Mouse (Mus musculus) heart, postnatal 0 days (tissue): ENCODE results near the gene Tmem174. TPM values are rescaled to one million over a fixed set of nuclear protein-coding genes. Genes with fewer than 3 reads are reported as not detected.

Experiments used
- ATAC-seq: fragments of 200-750 bp; cut with Nextera tagmentation; 2 replicates; pipeline ENCODE4 v1.8.0; 2017; ENCODE audit warnings: low read depth, moderate number of reproducible peaks, moderate library complexity; ENCODE audit not compliant: insufficient read depth
- DNase-seq: peaks from one replicate; pipeline ENCODE4 v3.0.0-alpha.2; 2016; ENCODE audit warnings: low spot score
- H3K27ac ChIP-seq: fragments of 300-500 bp; sonication (generic); 2 replicates; pipeline ENCODE4 v1.5.1; 2014; ENCODE audit warnings: low read depth, mild to moderate bottlenecking
- H3K27me3 ChIP-seq: fragments of 300-500 bp; sonication (generic); 2 replicates; pipeline ENCODE4 v1.6.1; 2014; ENCODE audit warnings: low read length, mixed read lengths; ENCODE audit not compliant: control insufficient read depth, insufficient read depth
- H3K36me3 ChIP-seq: fragments of 300-500 bp; sonication (generic); replicated peaks from 2 replicates; pipeline ENCODE4 v1.6.1; 2014; ENCODE audit warnings: low read length, mixed read lengths; ENCODE audit not compliant: control insufficient read depth, insufficient read depth
- H3K4me1 ChIP-seq: fragments of 300-500 bp; sonication (generic); 2 replicates; pipeline ENCODE4 v1.6.1; 2014; ENCODE audit warnings: antibody characterized with exemption; ENCODE audit not compliant: control insufficient read depth, insufficient read depth
- H3K4me2 ChIP-seq: fragments of 300-500 bp; sonication (generic); 2 replicates; pipeline ENCODE4 v1.6.1; 2014; ENCODE audit warnings: low read depth, mild to moderate bottlenecking, low read length, moderate library complexity
- H3K4me3 ChIP-seq: fragments of 300-500 bp; sonication (generic); 2 replicates; pipeline ENCODE4 v1.5.1; 2014; ENCODE audit warnings: low read depth, low read length
- H3K9ac ChIP-seq: fragments of 300-500 bp; sonication (generic); replicated peaks from 2 replicates; pipeline ENCODE4 v1.6.1; 2014; ENCODE audit warnings: low read depth, low read length, mixed read lengths
- H3K9me3 ChIP-seq: fragments of 300-500 bp; sonication (generic); replicated peaks from 2 replicates; pipeline ENCODE4 v1.6.1; 2016; ENCODE audit warnings: low read length; ENCODE audit not compliant: control insufficient read depth
- CTCF ChIP-seq: IDR thresholded peaks from 2 replicates; pipeline ENCODE4 v1.5.1; 2016; ENCODE audit warnings: antibody characterized with exemption, control low read depth, low read depth
- EP300 ChIP-seq: IDR thresholded peaks from 2 replicates; pipeline ENCODE4 v1.6.1; 2016; ENCODE audit warnings: antibody characterized with exemption, low read depth
- WGBS: fragments of 180-500 bp; shearing (Covaris S2); extraction: QIAGEN DNeasy Blood & Tissue Kit; methylation state at CpG from one replicate; pipeline ENCODE4 v1.1.7; 2014; 5-methylcytosine and 5-hydroxymethylcytosine counted together
- polyA plus RNA-seq: library from polyadenylated mRNA; unstranded; fragments of >200 nt; fragmentation: Nextera tagmentation; extraction: Ambion mirVana; gene quantifications from 2 replicates; pipeline ENCODE4 v1.2.1, GENCODE M21; 2015
- total RNA-seq: library from RNA; depleted of rRNA; stranded (reverse); fragments of >200 nt; gene quantifications from 2 replicates; pipeline ENCODE4 v1.2.3, GENCODE M21; 2014; ENCODE audit warnings: low replicate concordance

Gene Tmem174
- total and polyA plus RNA-seq, 2 experiments from 2014 or later, result not detected

DNA sequence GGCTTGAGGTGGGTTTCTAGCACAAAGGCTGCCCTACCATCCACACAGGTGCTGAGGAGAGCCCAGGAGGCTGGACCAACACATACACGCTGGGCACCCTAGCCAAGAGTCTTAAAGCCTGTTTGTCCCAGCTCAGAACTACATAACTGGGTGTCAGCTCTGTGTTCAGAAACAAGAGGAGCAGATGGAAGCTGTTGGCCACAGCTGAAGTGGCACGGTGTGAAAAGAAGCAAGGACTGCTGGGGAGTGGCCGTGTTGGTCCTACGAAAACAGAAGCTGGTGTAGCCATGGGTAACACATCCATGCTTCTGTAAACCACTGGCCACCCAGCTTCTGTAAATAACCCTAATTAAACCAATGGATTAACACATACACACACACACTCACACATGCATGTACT lies 18.1 kb upstream of the Tmem174 start:
- ATAC-seq (no peak), DNase-seq (no peak)
- no peak for TF ChIP-seq CTCF
- no peak for TF ChIP-seq EP300
- Histone ChIP-seq H3K27me3 (no peaks in the 10 kb centered on the region), H3K27ac (no peak overlapping the region), H3K4me2 (no peak overlapping the region), H3K4me3 (no peak overlapping the region), H3K36me3 (no peaks in the 10 kb centered on the region), H3K9me3 (no peaks in the 10 kb centered on the region), H3K9ac (no peak overlapping the region), H3K4me1 (peaks cover 5% of the 10 kb centered on the region)
- 72% methylated on average over 4 of the region's 4 CpGs for WGBS

GRCm38 (mm10) chr13:98654129-98654939 lies 17.1 kb upstream of the Tmem174 start:
- ATAC-seq, result peak; percentile 52
- WGBS, result 71% methylated on average over 10 of the region's 10 CpGs

GRCm38 (mm10) chr13:98652194-98652593 lies 15.0 kb upstream of the Tmem174 start:
- H3K9me3 ChIP-seq, result no peaks in the 10 kb centered on the region
- H3K4me3 ChIP-seq, result no peak overlapping the region
- H3K27me3 ChIP-seq, result no peaks in the 10 kb centered on the region
- 79% methylated on average over 2 of the region's 2 CpGs for WGBS
- peaks cover 5% of the 10 kb centered on the region for H3K4me1 ChIP-seq
- DNase-seq, result no peak
- H3K4me2 ChIP-seq, result no peak overlapping the region
- H3K9ac ChIP-seq, result no peak overlapping the region
- TF ChIP-seq CTCF (no peak), EP300 (no peak)
- no peak overlapping the region for H3K27ac ChIP-seq
- ATAC-seq, result no peak
- no peaks in the 10 kb centered on the region for H3K36me3 ChIP-seq

More at GRCm38 (mm10) chr13:98654129-98654939, 17.1 kb upstream of the Tmem174 start:
- TF ChIP-seq CTCF (no peak), EP300 (no peak)
- no peaks in the 10 kb centered on the region for H3K27me3 ChIP-seq
- H3K4me1 ChIP-seq, result peaks cover 5% of the 10 kb centered on the region
- peak; percentile 38 for DNase-seq
- H3K27ac ChIP-seq, result no peak overlapping the region
- no peaks in the 10 kb centered on the region for H3K36me3 ChIP-seq
- no peak overlapping the region for H3K9ac ChIP-seq
- H3K4me2 ChIP-seq, result no peak overlapping the region
- H3K9me3 ChIP-seq, result no peaks in the 10 kb centered on the region
- no peak overlapping the region for H3K4me3 ChIP-seq

- H3K27me3 ChIP-seq, result no peaks in the 10 kb centered on the region
- no peak overlapping the region for H3K27ac ChIP-seq
- H3K4me3 ChIP-seq, result no peak overlapping the region
- H3K4me2 ChIP-seq, result no peak overlapping the region
- peaks cover 5% of the 10 kb centered on the region for H3K4me1 ChIP-seq
- no peaks in the 10 kb centered on the region for H3K36me3 ChIP-seq
- DNase-seq (peak; percentile 39), ATAC-seq (peak; percentile 43)
- no peaks in the 10 kb centered on the region for H3K9me3 ChIP-seq
- WGBS, result 58% methylated on average over 17 of the region's 17 CpGs
- no peak overlapping the region for H3K9ac ChIP-seq
- TF ChIP-seq CTCF (no peak), EP300 (no peak)
Observed at GRCm38 (mm10) chr13:98651228-98651977, 14.2 kb upstream of the Tmem174 start.

- ATAC-seq (no peak), DNase-seq (no peak)
- no peak for TF ChIP-seq CTCF
- TF ChIP-seq EP300, result no peak
- 75% methylated on average over 22 of the region's 22 CpGs for WGBS
- H3K27me3 ChIP-seq, result no peaks in the 10 kb centered on the region
- no peak overlapping the region for H3K27ac ChIP-seq
- no peak overlapping the region for H3K9ac ChIP-seq
- H3K9me3 ChIP-seq, result no peaks in the 10 kb centered on the region
- H3K4me2 ChIP-seq, result no peak overlapping the region
- H3K36me3 ChIP-seq, result no peaks in the 10 kb centered on the region
- no peak overlapping the region for H3K4me3 ChIP-seq
- H3K4me1 ChIP-seq, result peaks cover 5% of the 10 kb centered on the region
Observed at GRCm38 (mm10) chr13:98647775-98648568, 10.8 kb upstream of the Tmem174 start.
